Mouse (Mus musculus): ENCODE results near the gene Hoxa10.

GRCm38 (mm10) chr6:52245757-52246142, 5.1 kb upstream of the Hoxa10 start, which contains the start of gene Hoxa11:
- TF ChIP-seq POLR2A (IDR thresholded peaks at IDR 0.05; ENCODE audit: borderline replicate concordance, low read depth, low read length) (no peak), CTCF (IDR thresholded peaks at IDR 0.05; ENCODE audit: low read depth, low read length) (no peak)

Data from bone marrow macrophage, adult 2 months (primary cell).